Mouse (Mus musculus): Measurements from ENCODE around the gene Adcy5.

DNA sequence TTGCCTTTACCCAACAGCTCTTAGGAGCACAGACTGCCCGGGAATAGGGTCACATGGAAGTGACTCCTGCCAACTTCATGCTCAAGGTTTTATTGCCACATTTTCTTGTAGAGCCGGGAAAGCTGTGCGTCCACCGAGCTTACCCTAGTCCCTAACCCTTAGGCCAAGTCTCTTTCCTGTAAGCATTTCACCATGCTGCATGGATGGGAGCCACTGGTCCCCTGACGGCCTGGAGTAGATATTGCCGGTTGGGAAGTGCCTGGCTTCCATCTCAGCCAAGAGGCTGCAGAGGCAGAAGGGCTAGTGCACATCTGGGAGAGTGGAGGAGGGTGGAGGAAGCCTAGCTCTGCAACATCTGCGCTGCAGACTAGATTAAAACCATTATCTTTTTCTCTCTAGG, 14.8 kb downstream of the Adcy5 start:
- no peak for TF ChIP-seq CTCF (IDR thresholded peaks at IDR 0.05; ENCODE audit: control insufficient read depth, insufficient read depth, insufficient replicate concordance, low read depth, low read length)
- no peak for TF ChIP-seq POLR2A (IDR thresholded peaks at IDR 0.05; ENCODE audit: control insufficient read depth, low read depth, low read length)
